Mouse (Mus musculus): ENCODE data around the gene Majin.

The Majin gene

DNA sequence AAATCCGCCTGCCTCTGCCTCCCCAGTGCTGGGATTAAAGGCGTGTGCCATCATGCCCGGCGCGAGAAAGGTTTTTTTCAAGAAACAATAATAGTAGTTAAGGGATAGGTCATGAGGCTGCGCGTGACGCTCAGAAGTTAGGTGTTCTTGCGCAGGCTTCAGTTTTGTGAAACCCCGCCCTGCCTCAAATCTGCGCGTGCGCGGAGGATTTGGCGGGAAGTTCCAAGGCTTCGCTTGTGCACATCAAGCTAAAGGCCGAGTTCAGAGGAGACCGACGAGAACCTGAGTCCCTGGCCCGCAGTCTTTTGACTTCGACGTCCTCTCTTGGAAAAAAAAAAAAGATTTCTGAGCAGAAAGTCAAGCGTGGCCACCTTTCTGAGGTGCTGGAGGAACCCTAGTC is at the start of gene Majin:
TSS of gene Majin (plus strand) at position 258 of the 400 bp plus-strand sequence.
- DNase-seq: no peak

DNA sequence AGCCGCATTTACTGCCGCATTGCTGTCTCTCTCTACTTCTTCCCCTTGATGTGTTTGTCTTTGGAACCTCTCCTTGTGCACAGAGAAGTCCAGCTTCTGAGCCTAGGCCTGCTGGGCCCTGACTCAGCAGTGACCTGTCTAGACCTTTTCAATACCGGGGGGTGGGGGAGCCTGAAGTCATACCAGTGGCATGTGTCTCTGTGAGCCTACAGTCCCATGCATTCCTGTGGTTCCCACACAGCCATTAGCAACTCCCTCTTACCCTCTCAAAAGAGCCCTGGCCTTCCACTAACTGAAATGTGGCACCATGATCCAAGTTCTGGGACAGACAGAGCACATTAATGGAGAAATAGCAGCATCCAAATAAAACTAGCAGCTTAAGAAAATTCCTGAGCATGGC is 47.8 kb upstream of the Majin start:
- DNase-seq: no peak

DNA sequence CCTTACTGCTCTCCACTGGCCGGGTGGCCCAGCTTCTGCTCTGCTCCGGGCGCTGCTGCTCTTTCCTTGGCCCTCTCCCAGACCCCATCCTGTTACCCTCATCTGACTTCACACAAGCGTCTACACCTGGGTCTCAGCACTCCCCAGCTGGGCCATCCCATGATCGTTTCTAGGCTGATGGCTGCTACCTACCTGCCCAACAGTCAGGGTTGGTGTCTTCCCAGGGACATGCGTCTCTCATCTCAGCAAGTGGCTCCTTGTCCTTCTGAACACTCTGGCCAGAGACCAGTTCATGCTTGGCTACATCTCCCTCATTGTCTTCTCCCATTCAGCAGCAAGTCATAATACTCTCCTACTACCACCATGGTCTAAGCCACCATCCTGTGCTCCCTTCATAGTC is 44.5 kb upstream of the Majin start:
- no peak for DNase-seq

DNA sequence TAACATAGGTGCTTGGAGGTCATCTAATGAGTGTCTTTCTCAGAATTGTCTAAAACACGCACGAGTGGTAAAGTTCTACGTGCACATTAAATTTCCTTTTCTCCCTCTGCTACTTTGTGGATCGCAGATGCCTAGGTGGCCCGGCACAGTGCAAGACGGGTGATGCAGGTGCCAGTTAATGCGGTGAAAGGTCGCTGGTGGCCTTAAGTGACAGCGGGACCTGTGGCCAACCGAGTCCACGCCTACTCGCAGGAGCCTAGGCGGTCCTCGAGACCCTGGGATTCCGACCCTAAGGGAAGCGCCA is 43.9 kb upstream of the Majin start:
- DNase-seq: no peak

DNA sequence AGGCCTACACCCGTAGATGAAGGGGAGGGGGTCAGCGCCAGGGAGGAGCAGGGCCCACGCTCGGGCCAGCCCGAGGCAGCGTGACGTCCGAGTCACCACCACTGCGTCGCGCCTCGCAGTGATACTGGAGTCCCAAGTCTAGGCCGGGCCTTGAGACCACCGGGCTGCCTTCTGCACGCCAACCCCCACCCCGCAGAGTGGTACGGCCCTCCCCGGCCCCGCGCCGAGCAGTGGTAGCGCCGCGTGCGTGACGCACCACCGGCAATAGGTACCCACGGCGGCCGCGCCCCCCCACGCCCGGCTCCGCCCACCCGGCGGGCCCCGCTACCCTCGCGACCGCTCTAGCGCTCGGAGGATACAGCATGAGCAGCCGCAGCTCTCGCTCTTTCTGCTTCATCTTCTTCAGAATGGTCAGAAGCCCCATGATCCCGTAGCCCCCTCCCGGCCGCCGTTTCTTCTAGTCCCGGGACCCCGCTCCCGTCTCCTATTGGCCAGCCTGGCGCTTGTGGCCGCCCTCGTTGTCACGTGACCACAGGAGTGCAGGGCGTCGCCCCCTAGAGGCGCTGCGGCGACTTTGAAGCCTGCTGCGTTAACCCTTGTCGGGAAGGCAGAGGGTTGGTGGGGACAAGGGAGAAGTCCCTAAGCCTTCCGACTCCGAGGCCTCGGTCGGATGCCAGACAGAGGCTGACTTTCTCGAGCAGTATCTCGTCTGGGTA is 43.4 kb upstream of the Majin start, which contains the start of gene Batf2:
TSS of gene Batf2 (plus strand) at position 306 of the 716 bp plus-strand sequence.
- DNase-seq: peak; percentile 93 to 95

DNA sequence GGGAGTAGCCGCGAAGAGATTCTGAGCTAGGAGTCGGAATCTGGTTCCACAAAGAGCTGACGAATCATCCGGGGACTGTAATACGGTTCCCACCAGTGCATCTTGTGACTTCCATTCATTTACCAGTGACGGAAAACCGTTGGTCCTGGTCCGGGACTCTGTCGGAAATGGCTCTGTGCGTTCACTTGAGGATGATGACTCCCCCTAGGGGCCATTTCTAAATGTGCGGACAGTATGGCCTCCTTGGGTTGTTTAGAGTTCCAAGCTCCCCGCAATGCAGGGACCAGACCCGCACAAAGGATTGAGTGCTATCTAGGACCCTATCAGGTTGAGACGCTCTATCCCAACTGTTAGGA is 42.8 kb upstream of the Majin start, which contains the start of gene Arl2:
TSS of gene Arl2 (minus strand) at position 155 of the 356 bp plus-strand sequence.
- peak; percentile 82 to 86 for DNase-seq

DNA sequence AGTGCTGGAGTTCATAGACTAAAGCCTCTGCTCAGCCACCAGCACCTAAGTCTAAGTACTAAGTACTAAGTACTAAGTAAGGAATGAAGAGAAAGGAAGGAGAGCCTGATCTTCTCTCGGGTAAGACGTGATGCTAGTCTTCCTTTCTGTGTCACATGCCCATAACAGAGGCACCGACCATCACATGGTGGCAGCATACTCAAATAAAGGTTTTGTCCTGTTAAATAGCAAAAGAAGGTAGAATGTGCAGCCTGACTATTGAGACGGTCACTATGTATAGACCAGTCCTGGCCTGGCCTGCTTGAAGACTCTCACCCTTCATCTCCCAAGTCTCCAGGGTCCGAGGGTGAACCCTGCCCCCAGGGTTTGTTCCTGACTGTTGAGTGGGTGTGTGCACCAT is 39.3 kb upstream of the Majin start:
- DNase-seq: no peak

DNA sequence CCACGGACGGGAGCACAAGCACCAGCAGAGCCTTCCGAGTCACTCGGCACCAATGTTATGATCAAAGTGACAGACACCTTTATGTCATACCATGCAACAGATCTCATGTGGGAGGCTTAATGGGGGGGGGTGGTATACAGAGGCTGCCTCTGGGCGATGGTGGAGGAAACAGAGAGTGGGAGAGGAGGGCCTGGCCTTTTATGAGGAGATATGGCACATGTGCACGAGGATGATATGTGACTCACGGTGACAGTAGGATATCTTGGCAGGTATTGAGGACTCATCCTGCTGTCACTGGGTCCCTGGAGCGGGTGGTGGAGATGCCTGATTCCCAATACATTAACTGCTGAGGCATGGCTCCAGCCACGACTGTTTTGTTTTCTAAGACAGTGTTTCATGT is 29.0 kb upstream of the Majin start:
- DNase-seq: no peak

DNA sequence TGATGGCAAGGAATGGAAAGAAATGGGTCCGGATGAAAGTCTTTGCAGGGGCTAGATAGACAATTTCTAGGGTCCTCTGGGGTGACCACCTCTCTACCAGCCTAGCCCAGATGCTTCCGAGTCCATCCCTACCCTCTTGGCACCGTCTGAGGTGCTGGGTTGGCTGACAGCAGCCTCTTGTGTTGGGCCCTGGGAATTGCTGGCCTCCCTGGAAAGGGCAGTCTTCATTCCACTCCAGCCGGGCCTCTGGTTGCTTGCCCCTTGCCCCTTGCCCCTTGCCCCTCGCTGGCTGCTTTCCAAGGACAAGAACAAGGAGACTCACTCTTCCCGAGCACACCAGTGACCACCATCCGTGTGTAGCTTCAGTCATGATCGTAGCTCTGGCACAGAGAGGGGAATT is 27.8 kb upstream of the Majin start:
- DNase-seq: no peak

DNA sequence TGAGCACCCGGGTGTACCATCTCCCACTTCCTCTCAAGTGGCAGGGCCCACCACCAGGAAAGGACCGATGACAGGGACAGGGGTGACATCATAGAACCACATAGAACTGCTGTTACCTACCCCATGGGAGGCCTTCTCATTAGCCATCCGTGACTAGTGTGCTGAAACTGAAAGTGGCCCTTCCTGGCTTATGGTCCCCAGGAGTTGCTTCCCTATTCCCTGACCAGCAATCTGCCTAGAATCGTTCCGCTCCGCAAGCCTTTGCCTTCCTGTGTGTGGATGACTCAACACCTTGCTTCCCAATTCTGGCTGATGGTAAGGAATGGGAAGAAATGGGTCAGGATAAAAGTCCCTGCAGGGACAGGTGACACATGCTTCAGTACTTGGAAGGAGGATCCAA is 27.0 kb upstream of the Majin start:
- peak in 1 of 2 experiments; percentile 23 for DNase-seq

DNA sequence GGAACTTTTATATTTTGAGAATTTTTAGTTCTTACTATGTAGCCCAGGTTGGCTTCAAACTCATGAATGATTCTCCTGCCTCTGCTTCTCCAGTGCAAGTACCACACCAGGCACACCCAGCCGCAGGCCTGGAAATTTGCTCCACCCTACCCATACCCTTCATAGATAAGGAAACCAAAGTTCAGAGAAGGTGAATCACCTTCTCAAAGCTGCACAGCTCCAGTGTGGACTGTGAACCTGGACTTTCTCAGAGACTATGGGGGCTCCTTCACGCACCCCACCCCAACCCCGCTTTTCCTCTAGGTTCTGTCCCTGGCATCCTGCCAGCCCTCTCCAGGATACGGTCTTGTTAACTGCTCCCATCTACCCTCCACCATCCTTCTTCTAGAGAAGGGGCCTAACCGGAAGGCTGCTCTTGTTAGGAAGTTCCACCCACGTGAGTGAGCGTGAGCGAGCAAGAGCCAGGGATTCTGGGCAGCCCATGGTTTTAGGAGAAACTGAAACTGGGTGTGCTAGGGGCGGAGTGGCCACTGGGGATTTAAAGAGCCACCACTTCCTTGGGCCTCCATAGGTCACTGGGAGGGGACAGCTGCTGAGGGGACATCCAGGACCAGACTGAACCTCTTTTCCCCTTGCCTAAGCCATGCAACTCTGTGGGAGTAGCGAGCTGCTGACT is 20.2 kb upstream of the Majin start:
- DNase-seq: peak; percentile 65 to 71

DNA sequence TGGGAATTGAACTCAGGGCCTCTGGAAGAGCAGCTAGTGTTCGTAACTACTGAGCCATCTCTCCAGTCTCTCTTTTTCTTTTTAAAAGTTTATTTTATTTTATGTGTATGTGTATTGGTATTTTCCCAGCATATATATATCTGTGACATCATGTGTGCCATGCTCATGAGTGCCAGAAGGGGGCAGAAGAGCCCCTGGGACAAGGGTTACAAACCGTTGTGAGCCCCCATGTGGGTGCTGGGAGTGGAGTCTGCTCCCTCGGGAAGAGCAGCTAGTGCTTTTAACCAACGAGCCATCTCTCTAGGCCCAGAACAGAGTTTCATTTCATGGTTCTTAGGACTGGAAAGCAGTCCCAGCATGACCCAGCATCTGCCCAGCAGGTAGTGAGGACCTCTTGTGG is 17.4 kb upstream of the Majin start:
- DNase-seq: no peak

DNA sequence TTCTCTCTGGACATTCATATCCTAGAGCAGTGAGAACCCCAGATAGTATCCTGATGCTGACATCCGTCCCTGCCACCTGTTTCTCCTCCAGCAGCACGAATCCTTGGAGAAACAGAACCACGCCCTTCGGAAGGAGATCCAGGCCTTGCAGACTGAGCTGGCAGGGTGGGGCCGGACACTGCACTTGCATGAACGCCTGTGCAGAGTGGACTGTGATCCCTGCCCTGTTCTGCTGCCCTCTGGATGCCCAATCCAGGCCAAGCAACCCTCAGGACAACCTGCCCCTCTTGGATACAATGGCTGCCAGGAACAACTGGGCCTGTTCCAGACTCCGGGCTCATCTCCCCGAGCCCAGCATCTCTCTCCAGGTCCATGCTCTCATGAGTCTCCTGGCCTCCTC is 13.0 kb upstream of the Majin start:
- no peak for DNase-seq

DNA sequence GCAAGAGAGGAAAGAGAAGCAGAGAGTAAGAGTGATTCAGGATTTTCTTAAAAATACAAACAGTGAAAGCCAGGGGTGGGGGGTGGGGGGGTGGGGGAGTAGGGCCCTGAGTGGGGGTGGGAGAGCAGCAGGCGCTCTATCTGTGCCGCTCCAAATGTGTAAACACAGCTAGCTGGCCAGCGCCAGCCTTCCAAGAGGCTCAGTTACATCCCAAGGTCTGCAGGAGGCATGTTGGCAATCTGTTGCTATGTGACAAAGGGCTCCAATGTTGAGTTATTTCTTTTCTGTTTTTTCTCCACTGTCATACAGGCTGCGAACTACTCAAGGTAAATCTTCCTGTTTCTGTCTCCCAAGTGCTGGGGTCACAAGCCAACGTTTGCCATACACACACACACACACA is 9.4 kb upstream of the Majin start:
- DNase-seq: no peak

DNA sequence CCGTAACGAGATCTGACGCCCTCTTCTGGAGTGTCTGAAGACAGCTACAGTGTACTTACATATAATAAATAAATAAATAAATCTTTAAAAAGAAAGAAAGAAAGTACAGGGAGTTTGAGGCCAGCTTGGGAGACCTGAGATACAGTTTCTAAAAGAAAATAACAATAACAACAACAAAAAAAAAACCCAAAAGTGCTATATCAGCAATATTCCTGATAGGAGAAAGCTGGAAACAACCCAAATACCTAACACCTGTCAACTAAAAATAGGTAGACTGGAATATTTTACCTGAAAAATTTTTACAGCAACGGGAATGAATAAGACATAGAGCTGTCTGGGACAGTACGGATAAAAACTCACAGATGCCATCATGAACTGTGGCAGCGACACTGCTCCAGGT is 5.4 kb upstream of the Majin start:
- DNase-seq: no peak

DNA sequence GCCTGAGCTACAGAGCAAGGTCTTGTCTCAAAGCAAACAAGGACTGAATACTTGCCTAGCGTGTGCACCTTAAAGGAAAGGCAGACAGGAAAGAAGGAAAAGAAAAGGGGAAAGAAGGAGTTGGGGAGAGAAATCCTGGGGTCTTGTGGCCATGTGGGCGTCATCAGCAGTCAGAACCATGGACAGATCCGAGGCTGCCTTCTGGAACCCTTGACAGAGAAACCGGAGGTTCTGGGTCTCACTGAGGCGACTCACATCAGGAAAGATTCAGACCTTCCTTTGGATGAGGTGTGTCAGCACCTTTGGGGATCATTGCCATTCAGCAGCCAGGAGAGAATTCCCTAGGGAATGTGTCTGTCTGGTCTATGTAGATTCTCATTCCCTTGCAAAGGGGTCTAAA is 2.6 kb upstream of the Majin start:
- DNase-seq: peak in 1 of 2 experiments; percentile 6

DNA sequence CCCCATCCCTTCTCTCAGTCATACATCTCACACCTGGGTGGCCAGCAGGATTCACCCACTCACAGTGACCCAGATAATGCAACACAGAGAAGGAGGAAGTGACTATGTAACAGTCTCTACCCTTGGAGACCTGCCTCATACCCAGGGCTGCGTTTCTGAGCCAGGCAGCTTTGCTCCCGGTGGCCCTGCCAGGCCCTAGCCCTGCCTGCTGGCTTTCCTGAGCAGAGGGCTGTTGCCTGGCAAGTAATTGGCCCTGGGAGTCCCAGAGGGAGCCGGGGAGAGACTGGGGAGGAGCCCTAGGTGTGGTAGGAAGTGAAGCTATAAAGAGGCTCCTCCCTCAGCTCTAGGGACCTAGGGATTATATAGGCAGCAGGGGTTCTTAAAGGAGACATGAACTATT is 1.7 kb upstream of the Majin start:
- no peak for DNase-seq

DNA sequence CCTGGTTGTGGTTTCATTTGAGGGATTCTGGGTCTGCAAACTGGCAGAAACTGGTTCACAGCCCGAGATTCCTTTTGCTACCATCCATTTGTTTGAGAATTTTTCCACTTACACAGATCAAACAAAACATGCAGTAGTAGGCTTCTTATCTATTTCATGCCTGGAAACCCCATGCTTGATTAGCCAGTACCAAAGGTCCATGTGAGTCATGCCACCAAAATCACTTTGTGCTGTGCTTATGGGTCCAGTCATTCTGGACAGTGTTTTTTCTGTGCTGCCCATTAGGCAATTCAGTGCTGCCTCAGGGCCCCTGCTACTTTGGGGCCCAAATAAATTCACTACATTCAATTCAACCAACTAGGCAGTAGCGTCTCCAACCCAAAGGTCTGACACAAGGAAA is 20.1 kb downstream of the Majin start:
- no peak for DNase-seq

DNA sequence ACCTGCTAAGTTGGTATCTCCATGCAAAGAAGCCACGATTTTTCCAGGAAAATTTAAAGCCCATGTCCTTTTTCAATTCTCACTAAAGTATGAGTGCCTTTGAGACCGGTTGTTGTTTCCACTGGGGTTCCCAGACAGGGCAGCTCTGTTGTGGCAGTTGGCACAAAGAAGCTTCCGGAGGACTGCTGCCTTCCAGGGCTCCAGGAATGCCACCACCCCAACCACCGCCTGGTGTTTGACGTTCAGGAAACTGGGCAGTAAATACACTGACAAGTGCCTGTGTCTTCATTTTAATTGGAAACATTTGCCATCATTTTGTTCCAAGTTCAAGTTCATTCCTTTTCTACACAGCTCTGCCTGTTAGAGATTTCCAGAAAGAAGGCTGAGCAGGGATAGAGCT is 22.5 kb downstream of the Majin start:
- DNase-seq: peak; percentile 44 to 72

DNA sequence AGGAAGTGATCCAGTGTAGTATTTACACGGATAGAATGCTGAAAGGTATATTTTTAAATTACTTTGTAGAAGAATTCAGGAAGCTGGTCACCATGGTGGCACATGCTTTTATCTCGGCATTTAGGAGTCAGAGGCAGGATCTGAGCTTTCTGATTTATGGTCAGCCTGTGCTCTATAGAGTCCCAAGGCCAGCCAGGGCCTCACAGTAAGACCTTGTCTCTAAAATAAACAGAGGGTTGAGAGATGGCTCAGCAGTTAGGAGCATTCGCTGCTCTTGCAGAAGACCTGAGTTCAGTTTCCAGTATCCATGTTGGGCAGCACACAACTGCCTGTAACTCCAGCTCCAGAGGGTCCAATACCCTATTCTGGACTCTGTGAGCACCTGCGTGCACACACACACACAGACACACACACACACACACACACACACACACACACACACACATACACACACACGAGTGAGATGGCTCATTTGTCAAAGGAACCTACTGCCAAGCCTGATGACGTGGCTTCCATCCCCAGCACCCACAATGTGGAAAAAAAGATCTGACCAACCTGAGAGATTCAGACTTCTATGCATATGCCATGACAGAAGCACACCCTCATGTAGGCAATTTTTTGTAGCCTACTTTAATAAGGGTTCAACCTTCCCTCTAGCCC is 32.0 kb downstream of the Majin start:
- no peak for DNase-seq

DNA sequence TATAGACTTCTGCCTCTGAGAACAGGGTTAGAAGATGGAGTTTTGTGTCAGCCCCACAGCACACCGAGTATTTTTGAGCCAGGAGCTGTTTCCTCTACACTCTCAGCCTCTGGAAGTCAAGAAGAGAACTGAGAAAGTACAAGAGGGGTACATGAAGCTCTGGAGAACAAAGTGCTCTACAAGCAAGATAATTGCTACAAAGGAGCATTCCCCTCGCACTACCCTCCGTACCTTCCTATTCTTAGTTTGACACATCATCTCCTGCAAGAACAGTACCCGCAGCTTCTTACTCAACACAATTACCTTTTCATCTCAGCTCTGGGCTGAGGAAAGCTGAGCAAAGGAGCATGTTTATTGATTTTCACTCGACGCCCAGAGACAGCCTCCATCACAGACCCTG is 34.4 kb downstream of the Majin start:
- DNase-seq: no peak

DNA sequence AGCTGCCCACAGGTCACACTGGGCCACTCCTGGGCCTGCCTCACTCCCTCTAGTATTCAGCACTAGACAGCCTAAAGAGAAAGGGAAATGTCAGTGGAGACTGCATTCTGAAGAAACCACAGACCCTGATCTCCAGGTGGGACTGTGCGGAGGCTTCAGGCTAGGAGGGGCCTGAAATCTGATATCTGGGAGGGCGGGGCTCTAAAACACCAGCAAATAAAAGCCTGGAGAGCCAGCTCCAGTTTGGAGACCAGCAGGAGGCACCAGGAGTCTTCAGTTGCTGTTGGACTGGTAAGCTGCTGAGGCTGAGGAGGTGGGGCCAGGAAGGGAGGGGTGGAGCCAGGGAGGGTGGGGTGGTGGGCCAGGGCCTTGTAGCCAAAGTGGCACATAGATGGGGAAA is 41.9 kb downstream of the Majin start, which contains the start of gene Gpha2:
TSS of gene Gpha2 (plus strand) at position 246 of the 400 bp plus-strand sequence.
- DNase-seq: no peak

DNA sequence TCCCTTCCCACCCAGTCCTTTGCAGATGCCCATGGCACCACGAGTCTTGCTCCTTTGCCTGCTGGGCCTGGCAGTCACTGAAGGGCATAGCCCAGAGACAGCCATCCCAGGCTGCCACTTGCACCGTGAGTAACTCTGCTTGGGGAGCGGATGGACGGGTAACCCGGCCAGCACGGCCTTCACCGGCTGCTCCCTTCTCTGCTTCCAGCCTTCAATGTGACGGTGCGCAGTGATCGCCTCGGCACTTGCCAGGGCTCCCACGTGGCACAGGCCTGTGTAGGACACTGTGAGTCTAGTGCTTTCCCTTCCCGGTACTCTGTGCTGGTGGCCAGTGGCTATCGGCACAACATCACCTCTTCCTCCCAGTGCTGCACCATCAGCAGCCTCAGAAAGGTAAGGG is 42.6 kb downstream of the Majin start:
- no peak for DNase-seq

DNA sequence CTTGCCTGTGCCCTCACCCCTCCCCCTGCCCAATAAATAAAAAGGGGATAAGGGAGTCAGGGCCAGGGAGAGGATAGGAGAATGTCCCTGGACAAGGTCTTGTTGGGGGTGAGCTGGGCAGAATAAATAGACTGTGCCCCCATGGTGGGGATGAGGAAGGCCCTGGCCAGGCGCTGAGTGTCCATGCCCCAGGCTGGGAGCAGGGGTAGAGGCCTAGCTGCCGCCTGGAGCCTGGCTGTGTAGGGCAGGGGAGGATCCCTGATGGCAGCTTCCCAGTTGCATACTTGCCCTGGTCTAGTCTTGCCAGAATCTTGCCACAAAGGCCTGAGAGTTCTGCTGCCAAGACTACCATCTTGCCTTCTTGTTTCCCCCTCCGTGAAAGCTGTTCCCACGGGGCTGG is 43.7 kb downstream of the Majin start:
- DNase-seq: no peak

All from lung, postnatal 4 days (tissue).